Mouse (Mus musculus) spleen, adult 2 months (tissue): ENCODE results near the gene Abcb5. TPM values are rescaled to one million over a fixed set of nuclear protein-coding genes. Genes with fewer than 3 reads are reported as not detected.

ENCODE experiments used
- DNase-seq, 2 experiments: peaks; one replicate each; pipeline versions ENCODE4 v3.0.0 to v3.0.0-alpha.2; 2012 to 2021; ENCODE audit warnings: low spot score in 2 of 2, low read depth in 1 of 2
- H3K27ac ChIP-seq: fragments of 200-500 bp; 2 replicates; pipeline ENCODE4 v1.5.1; 2012; ENCODE audit warnings: low read length, inconsistent platforms; ENCODE audit not compliant: insufficient read depth
- H3K27me3 ChIP-seq: fragments of 200-500 bp; 2 replicates; pipeline ENCODE4 v1.6.1; 2012; ENCODE audit warnings: mild to moderate bottlenecking, moderate library complexity, low read length, inconsistent platforms; ENCODE audit not compliant: control insufficient read depth, insufficient read depth
- H3K36me3 ChIP-seq: fragments of 200-500 bp; 2 replicates; pipeline ENCODE4 v1.6.1; 2012; ENCODE audit warnings: mild to moderate bottlenecking, low read length, inconsistent platforms; ENCODE audit not compliant: control insufficient read depth, insufficient read depth
- H3K4me1 ChIP-seq: fragments of 200-500 bp; 2 replicates; pipeline ENCODE4 v1.6.1; 2011; ENCODE audit warnings: inconsistent platforms; ENCODE audit not compliant: control insufficient read depth, insufficient read depth, insufficient read length
- H3K4me3 ChIP-seq: fragments of 200-500 bp; 2 replicates; pipeline ENCODE4 v1.5.1; 2011; ENCODE audit warnings: mild to moderate bottlenecking, inconsistent platforms; ENCODE audit not compliant: insufficient read depth, insufficient read length; ENCODE audit errors: extremely low read depth
- CTCF ChIP-seq: fragments of 200-500 bp; IDR thresholded peaks from 2 replicates; pipeline ENCODE4 v1.5.1; 2011; ENCODE audit warnings: mild to moderate bottlenecking, inconsistent platforms; ENCODE audit not compliant: insufficient read depth, insufficient read length, insufficient replicate concordance; ENCODE audit errors: extremely low read depth
- POLR2A ChIP-seq: fragments of 200-500 bp; IDR thresholded peaks from 2 replicates; pipeline ENCODE4 v1.6.1; 2011; ENCODE audit warnings: low read depth, low read length, inconsistent platforms
- WGBS: fragments of 180-500 bp; shearing (Covaris S2); methylation state at CpG from one replicate; pipeline ENCODE4 v1.1.7; 2018; 5-methylcytosine and 5-hydroxymethylcytosine counted together
- polyA plus RNA-seq: library from polyadenylated mRNA; depleted of rRNA; stranded (reverse); fragments of >200 nt; gene quantifications from 2 replicates; pipeline ENCODE4 v1.2.3, GENCODE M21; 2012

The Abcb5 gene
- polyA plus RNA-seq, 1 experiment, result not detected

- Histone ChIP-seq H3K4me3 (no peak overlapping the region), H3K27ac (no peak overlapping the region), H3K4me1 (no peaks in the 10 kb centered on the region), H3K36me3 (no peaks in the 10 kb centered on the region), H3K27me3 (peaks cover 19% of the 10 kb centered on the region)
- TF ChIP-seq POLR2A, result no peak
- peak; percentile 44; the same call in 1 of the 2 replicates for TF ChIP-seq CTCF
- peak in 1 of 2 experiments; percentile 10 for DNase-seq
- WGBS, result 2% methylated on average over 34 of the region's 34 CpGs
These were observed 111.3 kb downstream of the Abcb5 start for GRCm38 (mm10) chr12:118854831-118855453.

GRCm38 (mm10) chr12:118854401-118854800 is 111.8 kb downstream of the Abcb5 start:
- TF ChIP-seq CTCF (no peak), POLR2A (no peak)
- Histone ChIP-seq H3K4me3 (no peak overlapping the region), H3K27me3 (peaks cover 22% of the 10 kb centered on the region)

DNA sequence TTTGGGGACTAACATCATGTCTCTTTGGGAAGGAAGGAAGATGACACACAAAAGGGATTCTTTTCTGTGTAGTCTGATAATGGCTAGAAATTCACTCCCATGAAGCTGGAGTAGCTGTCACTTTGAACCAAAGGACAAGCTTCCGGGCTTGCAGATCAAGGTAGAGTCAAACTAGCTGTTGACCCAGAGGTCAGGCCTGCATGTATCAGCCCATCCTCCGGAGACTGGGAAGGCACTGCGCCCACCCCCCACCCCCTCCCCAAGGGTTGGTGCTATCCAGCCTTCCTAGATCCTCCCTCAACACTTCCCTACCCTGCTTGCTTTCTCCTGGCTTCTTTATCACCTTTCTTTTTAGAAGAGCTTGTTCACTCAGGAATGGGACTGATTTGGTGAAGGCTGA is 112.9 kb downstream of the Abcb5 start:
- no peaks in the 10 kb centered on the region for H3K36me3 ChIP-seq
- peaks cover 5% of the 10 kb centered on the region for H3K4me1 ChIP-seq
- TF ChIP-seq CTCF, result no peak
- TF ChIP-seq POLR2A, result no peak
- no peak overlapping the region for H3K4me3 ChIP-seq
- WGBS, result 13% methylated on average over 3 of the region's 3 CpGs
- no peak overlapping the region for H3K27ac ChIP-seq
- DNase-seq, result no peak
- peaks cover 32% of the 10 kb centered on the region for H3K27me3 ChIP-seq

More at GRCm38 (mm10) chr12:118854401-118854800, 111.8 kb downstream of the Abcb5 start:
- Histone ChIP-seq H3K36me3 (no peaks in the 10 kb centered on the region), H3K4me1 (peaks cover 1% of the 10 kb centered on the region; the same call in 1 of the 2 replicates), H3K27ac (no peak overlapping the region)
- WGBS, result 6% methylated on average over 10 of the region's 10 CpGs
- DNase-seq, result no peak

- peaks cover 45% of the 10 kb centered on the region for H3K27me3 ChIP-seq
- 36% methylated on average over 12 of the region's 12 CpGs for WGBS
- H3K36me3 ChIP-seq, result no peaks in the 10 kb centered on the region
- TF ChIP-seq POLR2A (no peak), CTCF (no peak)
- DNase-seq, result no peak
- H3K4me3 ChIP-seq, result no peak overlapping the region
- no peak overlapping the region for H3K27ac ChIP-seq
- H3K4me1 ChIP-seq, result peaks cover 5% of the 10 kb centered on the region
These were observed 115.3 kb downstream of the Abcb5 start for GRCm38 (mm10) chr12:118850851-118851410.

DNA sequence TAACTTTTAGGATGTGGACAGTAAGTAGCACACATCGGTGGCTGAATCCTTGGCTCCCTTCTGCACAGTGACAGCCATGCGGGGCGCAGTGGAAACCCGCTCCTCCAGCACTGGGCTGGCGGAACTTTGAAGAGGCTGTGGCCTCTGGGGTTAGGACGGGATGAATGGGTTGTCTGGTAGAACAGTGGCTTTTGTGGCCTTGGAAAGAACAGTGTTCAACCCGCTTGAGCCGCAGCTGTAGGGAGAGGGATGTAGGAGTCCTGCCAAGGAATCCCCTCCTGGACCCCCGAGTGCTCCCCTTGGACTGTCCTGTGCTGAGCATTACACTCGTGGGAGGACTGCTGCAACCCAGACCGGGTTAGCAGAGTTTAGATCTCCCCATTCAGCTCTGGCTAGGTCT is 116.2 kb downstream of the Abcb5 start:
- WGBS, result 7% methylated on average over 11 of the region's 11 CpGs
- Histone ChIP-seq H3K4me1 (peaks cover 5% of the 10 kb centered on the region), H3K4me3 (no peak overlapping the region), H3K36me3 (no peaks in the 10 kb centered on the region), H3K27ac (no peak overlapping the region), H3K27me3 (peaks cover 41% of the 10 kb centered on the region)
- DNase-seq, result no peak
- TF ChIP-seq CTCF (no peak), POLR2A (no peak)

DNA sequence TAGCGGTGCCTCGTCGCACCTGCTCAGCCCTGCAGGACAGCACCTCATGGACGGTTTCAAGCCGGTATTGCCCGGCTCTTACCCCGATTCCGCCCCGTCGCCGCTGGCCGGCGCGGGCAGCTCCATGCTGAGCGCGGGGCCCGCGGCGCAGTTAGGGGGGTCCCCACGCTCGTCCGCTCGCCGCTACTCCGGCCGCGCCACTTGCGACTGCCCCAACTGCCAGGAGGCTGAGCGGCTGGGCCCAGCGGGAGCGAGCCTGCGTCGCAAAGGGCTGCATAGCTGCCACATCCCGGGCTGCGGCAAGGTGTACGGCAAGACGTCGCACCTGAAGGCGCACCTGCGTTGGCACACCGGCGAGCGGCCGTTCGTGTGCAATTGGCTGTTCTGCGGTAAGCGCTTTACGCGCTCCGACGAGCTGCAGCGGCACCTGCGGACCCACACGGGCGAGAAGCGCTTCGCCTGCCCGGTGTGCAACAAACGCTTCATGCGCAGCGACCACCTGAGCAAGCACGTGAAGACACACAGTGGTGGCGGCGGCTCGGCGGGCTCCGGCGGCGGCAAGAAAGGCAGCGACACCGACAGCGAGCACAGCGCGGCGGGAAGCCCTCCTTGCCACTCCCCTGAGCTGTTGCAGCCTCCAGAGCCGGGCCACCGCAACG is 116.9 kb downstream of the Abcb5 start:
- peaks cover 5% of the 10 kb centered on the region for H3K4me1 ChIP-seq
- H3K4me3 ChIP-seq, result no peak overlapping the region
- H3K36me3 ChIP-seq, result no peaks in the 10 kb centered on the region
- 4% methylated on average over 78 of the region's 78 CpGs for WGBS
- TF ChIP-seq POLR2A (no peak), CTCF (no peak)
- no peak overlapping the region for H3K27ac ChIP-seq
- H3K27me3 ChIP-seq, result peaks cover 37% of the 10 kb centered on the region
- DNase-seq, result no peak
